Mouse (Mus musculus): ENCODE data around the gene Adam12.

- TF ChIP-seq CTCF (IDR thresholded peaks at IDR 0.05; ENCODE audit: control insufficient read depth, insufficient read depth, low read length) (no peak), POLR2A (IDR thresholded peaks at IDR 0.05; ENCODE audit: borderline replicate concordance, control insufficient read depth, low read depth, low read length) (no peak)
Measured at GRCm38 (mm10) chr7:133889986-133890385, 342.0 kb downstream of the Adam12 start.

All from bone marrow, adult 2 months (tissue).